Mouse (Mus musculus): Measurements from ENCODE around the gene Poln.

The Poln gene

DNA sequence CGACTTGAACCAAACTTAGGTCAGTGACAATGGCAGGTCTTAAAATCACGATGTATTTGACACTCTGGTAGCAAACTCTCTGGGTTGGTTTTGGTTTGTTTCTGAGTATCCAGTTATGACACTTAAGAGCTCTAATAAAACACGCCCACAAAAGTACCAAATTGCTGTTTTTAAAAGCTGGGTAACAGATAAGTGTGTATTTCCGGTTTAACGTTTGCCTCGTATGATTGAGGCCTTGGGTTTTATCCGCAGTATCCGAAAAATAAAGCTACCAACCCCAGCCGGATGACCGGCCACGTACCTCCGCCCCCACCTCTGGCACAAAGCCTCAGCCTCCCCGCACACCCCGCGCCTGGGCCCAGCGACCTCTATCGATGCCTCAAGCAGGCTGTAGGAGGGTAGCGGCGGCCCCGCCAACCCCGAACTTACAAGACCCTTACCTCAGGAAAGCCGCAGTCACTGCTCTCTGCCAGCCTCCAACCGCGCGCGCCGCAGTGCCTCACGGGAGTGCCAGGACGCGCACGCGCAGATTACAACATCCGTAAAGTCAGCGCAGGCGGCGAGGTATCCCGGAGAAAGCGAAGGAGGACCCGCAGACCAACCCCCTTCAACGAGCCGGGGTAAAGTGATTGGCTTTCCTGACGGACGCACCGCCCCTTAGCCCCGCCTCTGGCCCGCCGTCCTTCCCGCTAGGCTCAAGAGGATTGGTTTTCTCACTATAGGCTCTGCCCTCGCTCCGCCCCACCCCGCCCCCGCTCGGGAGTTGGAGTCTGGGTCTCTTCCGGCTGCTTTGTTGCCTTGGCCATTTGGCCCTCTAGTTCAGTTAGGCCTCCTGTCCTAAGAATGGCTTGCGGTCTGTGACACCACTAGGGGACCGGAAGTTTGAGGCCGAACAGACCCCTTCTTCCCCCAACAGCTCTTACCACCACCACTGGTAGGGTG lies at the start of gene Poln, which contains the start of gene Haus3:
Gene Poln, minus strand, starts transcription at position 499 of the 942 bp plus-strand sequence.
Gene Haus3, minus strand, starts transcription at position 578 of the 942 bp plus-strand sequence.
- in situ Hi-C loops (cut with MseI, MboI) = no loop called here

- in situ Hi-C loops (cut with MseI, MboI) = no loop called here
Observed at GRCm38 (mm10) chr5:34218672-34219071, 49.4 kb upstream of the Poln start.

GRCm38 (mm10) chr5:34217756-34218155 lies 48.5 kb upstream of the Poln start:
- in situ Hi-C loops (cut with MseI, MboI) = no loop called here

DNA sequence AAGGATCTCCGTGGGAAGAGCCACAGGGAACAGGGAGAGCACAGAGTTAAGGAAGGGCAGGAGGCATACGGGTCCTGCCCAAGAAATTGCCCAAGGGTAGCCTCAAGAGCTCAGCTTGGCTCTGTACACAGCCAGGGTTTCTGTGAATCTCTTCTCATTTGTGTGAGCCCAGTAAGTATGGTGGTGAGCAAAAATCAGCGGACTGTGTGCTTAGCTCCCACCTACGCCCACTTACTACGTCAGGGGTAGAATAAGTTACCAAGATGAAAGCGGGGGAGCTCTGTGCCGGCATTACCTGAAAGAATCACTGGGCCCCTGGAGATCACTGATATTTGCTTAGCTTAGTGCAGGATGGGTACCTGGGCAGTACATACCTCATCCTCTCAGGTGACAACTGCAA lies 46.8 kb upstream of the Poln start:
- in situ Hi-C loops (cut with MseI, MboI) = no loop called here

GRCm38 (mm10) chr5:34213659-34214058 lies 44.4 kb upstream of the Poln start:
- in situ Hi-C loops (cut with MseI, MboI) = no loop called here

GRCm38 (mm10) chr5:34210279-34210678 lies 41.0 kb upstream of the Poln start:
- in situ Hi-C loops (cut with MseI, MboI) = no loop called here

DNA sequence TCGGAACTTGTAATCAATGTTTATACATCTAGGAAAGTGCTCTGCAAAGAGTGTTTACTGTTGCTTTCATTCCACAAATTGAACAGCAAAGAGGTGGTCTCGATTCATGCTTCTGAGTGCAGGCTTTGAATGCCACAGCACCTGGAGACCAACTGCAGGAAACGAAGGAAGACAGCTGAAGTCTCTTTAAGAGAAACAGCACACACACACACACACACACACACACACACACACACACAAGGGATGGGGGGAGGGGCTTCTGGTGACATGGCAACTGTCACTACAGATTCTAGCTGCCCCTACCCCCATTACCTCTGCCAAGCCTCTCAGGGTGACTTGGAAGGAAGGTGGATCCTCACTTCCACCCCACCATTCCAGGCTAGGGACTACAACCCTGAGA lies 38.3 kb upstream of the Poln start:
- in situ Hi-C loops (cut with MseI, MboI) = no loop called here

- in situ Hi-C loops (cut with MseI, MboI) = no loop called here
Observed at GRCm38 (mm10) chr5:34205788-34206187, 36.5 kb upstream of the Poln start.

DNA sequence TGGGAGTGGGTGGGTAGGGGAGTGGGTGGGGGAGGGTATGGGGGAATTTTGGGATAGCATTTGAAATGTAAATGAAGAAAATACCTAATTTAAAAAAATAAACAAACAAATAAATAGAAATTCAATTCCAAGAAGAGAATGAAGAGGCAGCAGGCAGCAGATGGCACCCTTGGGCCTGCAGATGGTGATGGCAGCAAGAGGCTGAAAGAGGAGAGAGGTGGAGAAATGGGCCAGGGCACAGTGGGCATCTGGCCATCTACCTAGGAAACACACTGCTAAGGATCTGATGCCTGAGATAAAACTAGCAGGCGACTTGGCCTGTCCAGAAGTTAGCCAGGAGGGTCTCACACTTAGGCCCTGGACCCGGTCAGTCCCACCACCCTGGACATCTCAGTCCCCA lies 35.7 kb upstream of the Poln start:
- in situ Hi-C loops (cut with MseI, MboI) = no loop called here

GRCm38 (mm10) chr5:34202006-34202405 lies 32.8 kb upstream of the Poln start:
- in situ Hi-C loops (cut with MseI, MboI) = no loop called here

GRCm38 (mm10) chr5:34201396-34201795 lies 32.1 kb upstream of the Poln start:
- in situ Hi-C loops (cut with MseI, MboI) = no loop called here

DNA sequence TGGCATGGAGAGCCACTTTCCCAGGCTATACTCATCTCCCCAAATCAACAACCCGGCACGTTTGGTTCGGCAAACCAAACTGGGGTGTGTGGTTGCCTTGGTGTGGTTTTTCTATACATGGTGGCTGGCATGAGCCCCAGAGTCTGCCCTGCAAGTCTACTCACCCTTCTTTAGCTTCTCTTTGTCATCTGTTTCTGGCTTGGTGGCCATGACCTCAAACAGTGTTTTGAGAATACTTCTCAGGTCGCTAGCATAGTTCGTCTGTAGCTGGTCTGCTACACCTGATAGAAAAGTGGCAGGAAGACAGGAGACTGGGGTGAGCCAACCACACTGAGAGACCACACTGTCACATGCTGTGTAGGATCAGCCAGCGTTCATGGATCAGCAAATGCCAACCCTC lies 29.4 kb upstream of the Poln start:
- in situ Hi-C loops (cut with MseI, MboI) = no loop called here

GRCm38 (mm10) chr5:34197243-34197642 lies 28.0 kb upstream of the Poln start:
- in situ Hi-C loops (cut with MseI, MboI) = no loop called here

- in situ Hi-C loops (cut with MseI, MboI) = no loop called here
Observed at GRCm38 (mm10) chr5:34196423-34196822, 27.2 kb upstream of the Poln start.

- in situ Hi-C loops (cut with MseI, MboI) = no loop called here
Observed at GRCm38 (mm10) chr5:34195786-34196185, 26.5 kb upstream of the Poln start.

GRCm38 (mm10) chr5:34194975-34195662 lies 25.9 kb upstream of the Poln start:
- in situ Hi-C loops (cut with MseI, MboI) = no loop called here

DNA sequence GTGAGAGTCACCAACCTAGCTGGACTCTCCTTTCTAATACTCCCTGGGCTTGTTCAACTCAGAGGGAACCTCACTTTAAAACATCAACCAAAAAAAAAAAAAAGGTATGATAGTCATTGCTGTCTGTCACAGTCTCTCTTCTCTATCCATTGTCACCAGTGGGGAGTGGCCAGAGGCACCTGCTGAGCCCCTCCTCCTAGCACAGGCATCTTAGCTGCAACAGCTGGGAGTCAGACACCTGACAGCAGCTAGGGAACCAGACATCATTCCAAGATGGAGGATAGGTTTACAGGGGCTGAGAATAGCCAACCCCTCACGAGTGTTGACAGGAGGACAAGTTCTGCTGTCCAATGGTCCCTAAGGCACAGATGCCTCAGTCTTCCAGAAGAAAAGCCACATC lies 25.2 kb upstream of the Poln start:
- in situ Hi-C loops (cut with MseI, MboI) = no loop called here

DNA sequence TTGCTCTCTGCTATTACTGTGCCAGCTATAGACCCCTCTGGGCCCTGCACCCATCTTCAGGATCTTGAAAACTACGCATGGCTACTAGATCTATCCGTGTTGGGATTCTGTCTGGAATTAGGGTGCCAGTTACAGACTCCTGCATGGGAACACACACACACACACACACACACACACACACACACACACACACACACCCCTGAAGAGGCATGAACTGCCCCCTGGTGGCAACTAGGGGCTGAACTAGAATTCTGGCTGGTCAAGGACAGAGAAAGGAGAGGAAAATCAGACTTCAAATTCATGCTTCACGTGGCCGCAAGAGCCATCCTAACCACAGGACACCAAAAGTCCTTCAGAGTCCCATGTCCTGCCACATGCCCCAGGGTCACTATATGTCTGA lies 22.6 kb upstream of the Poln start:
- in situ Hi-C loops (cut with MseI, MboI) = no loop called here

DNA sequence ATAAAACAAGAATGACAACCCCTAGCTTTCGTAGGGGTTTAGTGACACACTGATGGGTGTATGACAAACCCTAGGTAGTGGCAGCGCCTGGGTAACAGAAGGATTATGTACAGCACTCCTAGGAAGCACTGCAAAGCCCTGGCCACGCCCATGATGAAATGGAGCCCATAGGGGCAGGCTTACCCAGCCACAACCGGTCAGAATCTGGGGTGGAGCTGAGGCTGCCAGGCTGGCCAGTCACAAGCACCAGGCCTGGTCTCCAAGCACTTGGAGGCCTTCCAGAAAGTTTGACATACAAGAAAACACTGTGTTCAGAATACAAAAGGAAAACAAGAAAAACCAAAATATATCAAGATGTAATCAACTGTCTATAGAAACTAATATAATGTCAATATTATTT lies 21.8 kb upstream of the Poln start:
- in situ Hi-C loops (cut with MseI, MboI) = no loop called here

DNA sequence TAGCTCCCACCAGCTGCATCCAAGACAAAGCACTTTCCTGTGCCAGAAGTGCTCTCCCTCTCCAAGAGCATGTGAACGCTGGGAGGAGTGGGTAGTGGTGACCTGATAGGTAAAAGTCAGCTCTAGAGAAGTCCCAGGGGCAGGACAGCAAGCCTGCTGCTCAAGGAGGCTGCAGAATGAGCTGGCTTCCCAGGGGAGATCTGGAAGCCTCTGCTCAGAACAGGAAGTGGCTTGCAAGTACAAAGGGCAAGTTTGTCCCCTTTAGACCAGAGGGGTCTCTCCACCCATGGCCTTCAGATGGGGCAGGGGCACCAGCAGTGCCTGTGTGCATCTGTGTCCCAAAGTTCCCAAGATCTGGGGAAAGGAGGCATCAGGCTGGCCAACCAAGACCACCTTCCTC lies 20.3 kb upstream of the Poln start:
- in situ Hi-C loops (cut with MseI, MboI) = no loop called here

DNA sequence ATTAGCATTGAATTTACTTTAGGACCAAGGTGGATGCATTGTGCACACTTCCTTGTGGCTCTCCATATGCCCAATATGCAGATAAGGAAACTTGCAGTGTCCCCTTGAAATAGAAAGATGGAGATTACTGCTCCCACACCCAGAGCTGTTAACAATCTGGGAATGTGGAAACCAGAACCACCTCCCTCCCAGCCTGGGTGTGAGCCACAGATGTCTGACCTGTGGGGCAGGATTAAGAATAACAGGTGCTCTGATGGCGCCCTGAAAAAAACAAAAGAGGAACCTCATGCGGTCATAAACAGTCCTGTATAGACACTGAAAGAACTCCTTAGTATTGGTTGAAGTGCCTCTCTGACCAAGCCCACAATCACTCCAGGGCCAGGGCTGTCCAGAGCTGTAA lies 19.6 kb upstream of the Poln start:
- in situ Hi-C loops (cut with MseI, MboI) = no loop called here

DNA sequence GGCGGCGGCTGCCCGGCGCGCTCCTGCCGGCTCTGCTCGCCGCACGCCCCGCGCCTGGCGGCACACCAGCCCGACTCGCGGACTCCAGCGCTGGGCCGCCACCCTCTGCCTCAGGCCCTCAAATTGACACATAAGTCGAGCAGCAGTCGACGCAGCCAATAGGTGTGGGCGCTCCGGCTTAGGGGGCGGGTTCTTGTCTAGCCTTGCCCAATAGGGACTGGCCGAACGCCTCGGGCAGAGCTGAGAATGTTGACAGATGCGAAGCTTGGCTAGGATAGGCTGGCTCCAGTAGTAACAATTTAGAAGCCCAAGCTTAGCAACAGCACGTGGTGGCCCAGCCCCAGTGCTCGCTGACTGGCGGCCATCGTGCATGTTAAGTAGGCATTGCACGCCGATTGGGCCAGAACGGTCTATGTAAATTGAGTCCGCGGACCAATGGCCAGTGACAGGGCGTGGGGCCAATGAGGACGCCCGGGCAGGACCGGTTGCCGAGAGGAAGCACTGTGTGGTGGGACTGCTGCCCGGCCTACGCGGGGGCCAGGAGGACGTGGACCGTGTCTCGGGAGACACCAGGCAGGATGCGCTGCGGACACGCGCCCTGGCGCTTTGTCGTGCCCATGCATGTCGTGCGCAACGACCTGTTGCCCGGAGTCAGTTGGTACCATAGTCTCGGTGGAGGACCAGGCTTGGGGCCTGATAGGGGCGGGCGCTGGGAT lies 18.5 kb upstream of the Poln start, which contains the start of gene Mxd4:
Gene Mxd4, minus strand, starts transcription at position 120 of the 716 bp plus-strand sequence.
- in situ Hi-C loops (cut with MseI, MboI) = no loop called here
